Mouse (Mus musculus): Measurements from ENCODE around the gene Dhrs11. TPM values are rescaled to one million over a fixed set of nuclear protein-coding genes. Genes with fewer than 3 reads are reported as not detected.

Dhrs11 gene
- total RNA-seq, 1 experiment from 2014 or later: 10.0 TPM

- no peak for ATAC-seq (ENCODE audit: extremely low read depth, insufficient number of reproducible peaks, low FRiP score, poor library complexity, severe bottlenecking)
Measured at GRCm38 (mm10) chr11:84826185-84826584, 2.6 kb downstream of the Dhrs11 start.

- ATAC-seq (ENCODE audit: extremely low read depth, insufficient number of reproducible peaks, low FRiP score, poor library complexity, severe bottlenecking): no peak
Measured at GRCm38 (mm10) chr11:84825261-84825807, 3.5 kb downstream of the Dhrs11 start.

- no peak for ATAC-seq (ENCODE audit: extremely low read depth, insufficient number of reproducible peaks, low FRiP score, poor library complexity, severe bottlenecking)
Measured at GRCm38 (mm10) chr11:84823484-84823897, 5.3 kb downstream of the Dhrs11 start.

GRCm38 (mm10) chr11:84822487-84822886, 6.3 kb downstream of the Dhrs11 start:
- ATAC-seq (ENCODE audit: extremely low read depth, insufficient number of reproducible peaks, low FRiP score, poor library complexity, severe bottlenecking): no peak

- ATAC-seq (ENCODE audit: extremely low read depth, insufficient number of reproducible peaks, low FRiP score, poor library complexity, severe bottlenecking): no peak
Measured at GRCm38 (mm10) chr11:84821131-84821770, 7.5 kb downstream of the Dhrs11 start.

GRCm38 (mm10) chr11:84818961-84819692, 9.7 kb downstream of the Dhrs11 start, which contains the start of gene Mrm1:
TSS of gene Mrm1 (minus strand) at chr11:84819515.
- peak; percentile 86 for ATAC-seq (ENCODE audit: extremely low read depth, insufficient number of reproducible peaks, low FRiP score, poor library complexity, severe bottlenecking)

GRCm38 (mm10) chr11:84818085-84818960, 10.5 kb downstream of the Dhrs11 start:
- peak; percentile 58 for ATAC-seq (ENCODE audit: extremely low read depth, insufficient number of reproducible peaks, low FRiP score, poor library complexity, severe bottlenecking)

GRCm38 (mm10) chr11:84817362-84817761, 11.4 kb downstream of the Dhrs11 start:
- no peak for ATAC-seq (ENCODE audit: extremely low read depth, insufficient number of reproducible peaks, low FRiP score, poor library complexity, severe bottlenecking)

GRCm38 (mm10) chr11:84813724-84814510, 14.9 kb downstream of the Dhrs11 start:
- ATAC-seq (ENCODE audit: extremely low read depth, insufficient number of reproducible peaks, low FRiP score, poor library complexity, severe bottlenecking): peak; percentile 51

- ATAC-seq (ENCODE audit: extremely low read depth, insufficient number of reproducible peaks, low FRiP score, poor library complexity, severe bottlenecking): no peak
Measured at GRCm38 (mm10) chr11:84804373-84804772, 24.4 kb downstream of the Dhrs11 start.

GRCm38 (mm10) chr11:84797627-84798353, 31.0 kb downstream of the Dhrs11 start:
- peak; percentile 65 for ATAC-seq (ENCODE audit: extremely low read depth, insufficient number of reproducible peaks, low FRiP score, poor library complexity, severe bottlenecking)

- no peak for ATAC-seq (ENCODE audit: extremely low read depth, insufficient number of reproducible peaks, low FRiP score, poor library complexity, severe bottlenecking)
Measured at GRCm38 (mm10) chr11:84797026-84797425, 31.8 kb downstream of the Dhrs11 start.

- no peak for ATAC-seq (ENCODE audit: extremely low read depth, insufficient number of reproducible peaks, low FRiP score, poor library complexity, severe bottlenecking)
Measured at GRCm38 (mm10) chr11:84794496-84795113, 34.2 kb downstream of the Dhrs11 start.

GRCm38 (mm10) chr11:84793545-84793944, 35.2 kb downstream of the Dhrs11 start:
- no peak for ATAC-seq (ENCODE audit: extremely low read depth, insufficient number of reproducible peaks, low FRiP score, poor library complexity, severe bottlenecking)

GRCm38 (mm10) chr11:84790383-84790782, 38.4 kb downstream of the Dhrs11 start:
- no peak for ATAC-seq (ENCODE audit: extremely low read depth, insufficient number of reproducible peaks, low FRiP score, poor library complexity, severe bottlenecking)

GRCm38 (mm10) chr11:84780143-84780870, 48.5 kb downstream of the Dhrs11 start:
- no peak for ATAC-seq (ENCODE audit: extremely low read depth, insufficient number of reproducible peaks, low FRiP score, poor library complexity, severe bottlenecking)

- no peak for ATAC-seq (ENCODE audit: extremely low read depth, insufficient number of reproducible peaks, low FRiP score, poor library complexity, severe bottlenecking)
Measured at GRCm38 (mm10) chr11:84775560-84775959, 53.2 kb downstream of the Dhrs11 start.

Data from neutrophil, adult 5-6 weeks (primary cell).